Mouse (Mus musculus): ENCODE measurements at regions not wholly inside any gene's neighbourhood (a gene's known extent, or its start where the extent isn't known, plus 50 kb on each side); places are given as distances from the start of the nearest gene placed in this dataset.

DNA sequence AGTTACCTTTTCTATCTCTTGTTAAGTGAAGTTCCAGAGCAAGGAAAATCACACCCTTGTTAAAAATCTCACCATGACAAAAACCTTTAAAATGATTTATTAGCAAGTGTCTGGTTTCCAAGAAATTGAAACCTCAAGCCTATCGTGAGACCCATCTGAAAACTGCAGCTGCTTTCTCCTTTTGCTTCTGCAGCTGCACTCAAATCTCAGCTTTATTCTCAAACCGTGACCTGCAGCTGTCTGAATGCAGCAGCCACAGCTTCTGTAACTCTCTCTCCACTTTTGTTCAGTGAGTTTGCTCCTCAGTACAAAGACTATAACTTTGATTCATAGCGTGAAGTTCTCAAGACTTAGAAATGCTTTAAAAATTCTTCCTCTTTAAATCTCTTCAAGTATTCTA, 713.3 kb upstream of the Pom121l12 start:
- TF ChIP-seq CTCF (IDR thresholded peaks at IDR 0.05; ENCODE audit: low read depth): no peak
- 47% methylated on average over 3 of the region's 3 CpGs for whole genome bisulfite sequencing
- Histone ChIP-seq H3K9ac (no peak overlapping the region), H3K9me3 (ENCODE audit: low read length) (no peaks in the 10 kb centered on the region), H3K27ac (ENCODE audit: low read depth, low read length) (no peak overlapping the region), H3K4me1 (ENCODE audit: insufficient read depth) (no peaks in the 10 kb centered on the region), H3K4me3 (ENCODE audit: low read depth, low read length) (no peak overlapping the region), H3K36me3 (ENCODE audit: insufficient read depth) (no peaks in the 10 kb centered on the region), H3K27me3 (ENCODE audit: insufficient read depth, low read length) (no peaks in the 10 kb centered on the region), H3K4me2 (ENCODE audit: low read depth) (no peak overlapping the region)
- peak; percentile 22 for DNase-seq
- no peak for ATAC-seq

DNA sequence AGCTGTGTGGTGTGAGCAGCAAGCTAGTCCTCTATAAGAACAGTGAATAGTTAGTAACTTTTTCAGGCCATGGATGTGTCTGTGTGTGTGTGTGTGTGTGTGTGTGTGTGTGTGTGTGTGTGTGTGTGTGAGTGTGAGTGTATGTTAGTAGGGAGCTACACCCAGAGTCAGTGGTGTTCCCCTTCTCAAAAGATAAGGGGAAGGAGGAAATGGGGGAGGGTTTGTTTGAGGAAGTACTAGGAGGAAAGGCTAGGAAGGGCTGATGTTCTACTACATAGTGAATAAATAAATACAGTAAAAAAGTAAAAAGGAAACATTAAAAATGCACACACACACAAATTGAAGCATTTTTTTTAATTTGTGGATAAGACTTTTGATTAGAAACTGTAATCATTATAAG, 705.8 kb upstream of the Pom121l12 start:
- no peaks in the 10 kb centered on the region for H3K36me3 ChIP-seq (ENCODE audit: insufficient read depth)
- no peaks in the 10 kb centered on the region for H3K27me3 ChIP-seq (ENCODE audit: insufficient read depth, low read length)
- DNase-seq (no peak), ATAC-seq (no peak)
- H3K27ac ChIP-seq (ENCODE audit: low read depth, low read length): no peak overlapping the region
- TF ChIP-seq CTCF (IDR thresholded peaks at IDR 0.05; ENCODE audit: low read depth): no peak
- H3K4me3 ChIP-seq (ENCODE audit: low read depth, low read length): no peak overlapping the region
- H3K4me2 ChIP-seq (ENCODE audit: low read depth): no peak overlapping the region
- no peak overlapping the region for H3K9ac ChIP-seq
- no peaks in the 10 kb centered on the region for H3K4me1 ChIP-seq (ENCODE audit: insufficient read depth)
- H3K9me3 ChIP-seq (ENCODE audit: low read length): no peaks in the 10 kb centered on the region
